Comparison of ENCODE assay signal across 8 mouse cellular contexts in the genomic region with DNA sequence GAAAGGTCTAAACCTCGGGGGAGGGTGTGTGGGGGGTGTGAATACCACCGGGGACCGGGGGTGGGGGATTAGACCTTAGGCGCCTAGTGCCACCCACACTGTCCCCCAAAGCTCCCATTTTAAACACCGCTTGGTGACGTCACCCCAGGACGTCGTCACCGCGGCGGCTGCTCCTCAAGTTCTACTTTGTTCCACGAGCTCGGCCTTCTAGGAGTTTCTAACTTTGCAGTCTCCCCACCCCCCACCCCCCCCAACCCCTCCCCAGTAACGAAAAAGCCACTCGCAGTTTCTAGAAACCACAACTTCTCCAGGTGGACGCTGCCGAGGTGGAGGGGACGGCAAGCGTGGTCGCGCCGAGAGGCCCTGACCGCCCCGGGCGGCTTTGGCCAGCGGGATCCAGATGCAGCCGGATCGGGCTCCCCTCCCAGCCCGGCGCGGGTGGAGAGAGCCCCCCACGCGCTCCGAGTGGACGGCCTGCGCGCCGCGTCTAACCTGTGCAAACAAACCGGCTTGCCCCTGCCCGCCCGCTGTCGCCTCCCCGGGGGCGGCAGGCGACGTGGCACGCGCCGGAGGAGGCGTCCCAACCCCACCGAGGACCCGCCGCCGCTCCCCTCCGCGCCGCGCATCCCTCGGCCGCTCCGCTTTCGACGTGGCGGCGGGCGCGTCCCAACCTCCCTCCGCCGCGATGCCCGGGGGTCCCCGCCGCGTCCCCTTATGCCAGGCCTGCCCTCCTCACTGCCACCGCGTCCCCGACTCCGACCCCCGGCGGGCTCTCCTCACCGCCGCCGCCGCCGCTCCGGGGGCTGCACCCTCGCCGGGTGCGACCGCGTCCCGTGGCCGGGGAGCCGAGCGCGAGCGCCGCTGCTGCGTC. TPM values are rescaled to one million over a fixed set of nuclear protein-coding genes. Genes with fewer than 3 reads are reported as not detected.
A peak's percentile ranks its signal among the peaks of the same experiment; 100 is the strongest.
DNase-seq lines count a peak whose midpoint lies in the region; ATAC-seq lines count a peak whose summit lies in the region.

No protein-coding gene starts in this region.

- intact Hi-C loops in left cerebral cortex, postnatal 14 days (cut with DNase I): loop anchor here (5.0 kb wide), 1 partner anchor 66 kb away; no protein-coding TSS in a partner anchor

- under 1% methylated on average over 91 of the region's 100 CpGs for WGBS in hindbrain, embryonic 14.5 days

- ATAC-seq in hindbrain, embryonic 14.5 days (ENCODE audit: low FRiP score): peak; percentile 76

- peaks cover 11% of the 10 kb centered on the region; the same call in 1 of the 2 replicates for H3K4me1 ChIP-seq in hindbrain, embryonic 14.5 days (replicated peaks; ENCODE audit: control insufficient read depth, insufficient read depth, low read length)
- H3K4me1 ChIP-seq in megakaryocyte, embryonic 14.5 days: peaks cover 44% of the 10 kb centered on the region

- H3K4me3 ChIP-seq in hindbrain, embryonic 14.5 days (replicated peaks; ENCODE audit: low read length): peak overlapping the region; percentile 91
- peak overlapping the region; percentile 96 for H3K4me3 ChIP-seq in megakaryocyte, embryonic 14.5 days (replicated peaks)

- DNase-seq in MEL-GATA-1-ER (ENCODE audit: extremely low read depth, low read depth): peak; percentile 55
- peak; percentile 56 for DNase-seq in c-Kit-positive CD71-positive TER-119-negative erythroid progenitor cells, embryonic 14.5 days (ENCODE audit: low read depth)
- DNase-seq in frontal cortex, postnatal 14 days (ENCODE audit: low spot score in 2 of 2): peak; percentile 8 to 17
- peak; percentile 51 for DNase-seq in hindbrain, embryonic 14.5 days (ENCODE audit: low spot score)
- peak; percentile 26 to 46 for DNase-seq in left cerebral cortex, postnatal 14 days (ENCODE audit: low spot score in 2 of 2)
- peak; percentile 35 to 41 for DNase-seq in right cerebral cortex, adult 2 months (ENCODE audit: low spot score in 2 of 2)
- peak; percentile 19 for DNase-seq in urinary bladder, postnatal 10 days (ENCODE audit: low spot score)

- H3K4me2 ChIP-seq in hindbrain, embryonic 14.5 days (replicated peaks): peak overlapping the region; percentile 71

- H3K9me3 ChIP-seq in hindbrain, embryonic 14.5 days (ENCODE audit: control insufficient read depth, low read length): no peaks in the 10 kb centered on the region
- no peaks in the 10 kb centered on the region for H3K9me3 ChIP-seq in megakaryocyte, embryonic 14.5 days

- H3K27ac ChIP-seq in hindbrain, embryonic 14.5 days: peak overlapping the region; percentile 20; the same call in 1 of the 2 replicates

- no peaks in the 10 kb centered on the region for H3K27me3 ChIP-seq in hindbrain, embryonic 14.5 days (ENCODE audit: control insufficient read depth, insufficient read depth, low read length)
- H3K27me3 ChIP-seq in megakaryocyte, embryonic 14.5 days (replicated peaks): no peaks in the 10 kb centered on the region

- peak overlapping the region; percentile 78 for H3K9ac ChIP-seq in hindbrain, embryonic 14.5 days

- H3K36me3 ChIP-seq in hindbrain, embryonic 14.5 days (replicated peaks; ENCODE audit: control insufficient read depth, insufficient read depth): peaks cover 6% of the 10 kb centered on the region
- H3K36me3 ChIP-seq in megakaryocyte, embryonic 14.5 days (replicated peaks; ENCODE audit: low read length): peaks cover 24% of the 10 kb centered on the region

RNA-seq across cellular contexts. Expression of gene Btg3, which starts 0.9 kb away (rescaled TPM):
- polyA plus RNA-seq in hindbrain, embryonic 14.5 days (2014; fragmentation: Nextera tagmentation; extraction: Ambion mirVana): 20.2 and 20.4 TPM in 2 replicates
- 1 to 10 TPM; 8.7 to 9.0 TPM for total RNA-seq in left cerebral cortex, postnatal 14 days (2021)
- polyA plus RNA-seq in megakaryocyte, embryonic 14.5 days (2012; ENCODE audit: insufficient read depth, low replicate concordance): 6.2 and 11.2 TPM in 2 replicates

Comparison
In these comparisons a context has a peak if more than half of its experiments do, and no peak if none do; other contexts are left out.
1. Peak in every context shown above with its lines: DNase-seq, ATAC-seq, H3K4me3 ChIP-seq and H3K27ac ChIP-seq.